Mouse (Mus musculus) megakaryocyte, embryonic 14.5 days (primary cell): ENCODE results near the gene Acot7. TPM values are rescaled to one million over a fixed set of nuclear protein-coding genes. Genes with fewer than 3 reads are reported as not detected.

ENCODE experiments used
- H3K27me3 ChIP-seq: replicated peaks from 2 replicates; pipeline ENCODE3; 2012; ENCODE audit warnings: inconsistent platforms
- H3K36me3 ChIP-seq: replicated peaks from 2 replicates; pipeline ENCODE3; 2012; ENCODE audit warnings: low read length, inconsistent platforms, mixed read lengths
- H3K4me1 ChIP-seq: 2 replicates; pipeline ENCODE4 v1.6.1; 2012; ENCODE audit warnings: inconsistent platforms
- H3K4me3 ChIP-seq: replicated peaks from 2 replicates; pipeline ENCODE3; 2012; ENCODE audit warnings: moderate library complexity, mild to moderate bottlenecking, inconsistent platforms
- H3K9me3 ChIP-seq: 2 replicates; pipeline ENCODE4 v1.6.1; 2012; ENCODE audit warnings: inconsistent platforms
- FLI1 ChIP-seq: IDR thresholded peaks from 2 replicates; pipeline ENCODE4 v1.6.1; 2012; ENCODE audit warnings: low read length, inconsistent platforms, mixed read lengths
- GATA1 ChIP-seq: IDR thresholded peaks from 3 replicates; pipeline ENCODE4 v1.6.1; 2012; ENCODE audit warnings: mixed read lengths, low read length, inconsistent platforms, borderline replicate concordance
- polyA plus RNA-seq: library from polyadenylated mRNA; stranded (reverse); fragments of >175 nt; gene quantifications from 2 replicates; pipeline ENCODE4 v1.2.3, GENCODE M21; 2012; ENCODE audit warnings: low replicate concordance; ENCODE audit not compliant: insufficient read depth

The Acot7 gene
- polyA plus RNA-seq, 1 experiment, result 103 TPM

- Histone ChIP-seq H3K27me3 (no peaks in the 10 kb centered on the region), H3K4me1 (peaks cover 98% of the 10 kb centered on the region), H3K4me3 (peak overlapping the region; percentile 80), H3K36me3 (peaks cover 15% of the 10 kb centered on the region), H3K9me3 (no peaks in the 10 kb centered on the region)
- TF ChIP-seq FLI1 (no peak), GATA1 (no peak)
These were observed 11.1 kb downstream of the Acot7 start for GRCm38 (mm10) chr4:152189071-152189470.

DNA sequence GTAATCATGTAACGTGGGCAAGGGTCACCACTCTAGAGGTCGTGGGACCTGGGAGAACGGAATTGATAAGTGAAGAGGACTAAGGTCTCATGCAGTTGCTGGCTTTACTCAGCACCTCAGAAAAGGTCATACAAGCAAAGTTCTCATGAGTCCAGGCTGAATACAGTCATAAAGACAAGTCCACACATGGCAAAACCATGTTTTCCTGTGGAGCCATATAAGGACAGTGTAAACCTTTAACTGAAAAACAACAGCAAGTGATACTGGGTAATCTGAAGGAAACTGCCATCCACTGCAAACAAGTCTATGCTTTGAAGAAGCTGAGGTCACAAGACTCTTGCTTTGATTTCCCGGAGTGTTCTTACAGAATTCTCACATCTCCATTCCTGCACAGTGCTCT is 11.8 kb downstream of the Acot7 start:
- TF ChIP-seq FLI1, result no peak
- no peak for TF ChIP-seq GATA1
- Histone ChIP-seq H3K9me3 (no peaks in the 10 kb centered on the region), H3K4me3 (peak overlapping the region; percentile 91), H3K36me3 (peaks cover 15% of the 10 kb centered on the region), H3K27me3 (no peaks in the 10 kb centered on the region), H3K4me1 (peaks cover 98% of the 10 kb centered on the region)

- Histone ChIP-seq H3K36me3 (peaks cover 18% of the 10 kb centered on the region), H3K4me3 (peak overlapping the region; percentile 91), H3K4me1 (peaks cover 98% of the 10 kb centered on the region), H3K27me3 (no peaks in the 10 kb centered on the region), H3K9me3 (no peaks in the 10 kb centered on the region)
- TF ChIP-seq FLI1, result no peak
- no peak for TF ChIP-seq GATA1
These were observed 12.2 kb downstream of the Acot7 start for GRCm38 (mm10) chr4:152190096-152190653.

GRCm38 (mm10) chr4:152190701-152191100 is 12.8 kb downstream of the Acot7 start:
- TF ChIP-seq GATA1, result no peak
- TF ChIP-seq FLI1, result no peak
- Histone ChIP-seq H3K36me3 (peaks cover 20% of the 10 kb centered on the region), H3K9me3 (no peaks in the 10 kb centered on the region), H3K4me1 (peaks cover 98% of the 10 kb centered on the region), H3K27me3 (no peaks in the 10 kb centered on the region), H3K4me3 (peak overlapping the region; percentile 91)

DNA sequence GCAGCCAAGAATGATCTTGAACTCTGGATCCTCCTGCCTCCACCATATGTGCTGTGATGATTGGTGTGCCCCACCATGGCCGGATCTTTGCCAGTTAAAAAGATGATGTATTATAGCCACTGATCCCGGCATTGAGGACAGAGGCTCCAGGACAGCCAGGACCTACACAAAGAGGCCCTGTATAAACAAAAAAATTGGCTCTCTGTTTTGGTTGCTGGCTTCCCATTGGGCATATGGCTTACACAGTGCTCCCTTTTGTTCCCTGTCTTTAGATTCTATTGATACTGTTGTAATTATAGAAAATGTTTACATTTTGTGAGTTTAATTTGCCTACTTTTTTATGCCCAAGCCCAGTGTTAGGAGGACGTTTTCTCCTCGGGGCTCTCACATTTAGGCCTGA is 14.6 kb downstream of the Acot7 start:
- TF ChIP-seq FLI1 (no peak), GATA1 (no peak)
- Histone ChIP-seq H3K4me3 (no peak overlapping the region), H3K27me3 (no peaks in the 10 kb centered on the region), H3K36me3 (peaks cover 31% of the 10 kb centered on the region), H3K4me1 (peaks cover 98% of the 10 kb centered on the region), H3K9me3 (no peaks in the 10 kb centered on the region)

DNA sequence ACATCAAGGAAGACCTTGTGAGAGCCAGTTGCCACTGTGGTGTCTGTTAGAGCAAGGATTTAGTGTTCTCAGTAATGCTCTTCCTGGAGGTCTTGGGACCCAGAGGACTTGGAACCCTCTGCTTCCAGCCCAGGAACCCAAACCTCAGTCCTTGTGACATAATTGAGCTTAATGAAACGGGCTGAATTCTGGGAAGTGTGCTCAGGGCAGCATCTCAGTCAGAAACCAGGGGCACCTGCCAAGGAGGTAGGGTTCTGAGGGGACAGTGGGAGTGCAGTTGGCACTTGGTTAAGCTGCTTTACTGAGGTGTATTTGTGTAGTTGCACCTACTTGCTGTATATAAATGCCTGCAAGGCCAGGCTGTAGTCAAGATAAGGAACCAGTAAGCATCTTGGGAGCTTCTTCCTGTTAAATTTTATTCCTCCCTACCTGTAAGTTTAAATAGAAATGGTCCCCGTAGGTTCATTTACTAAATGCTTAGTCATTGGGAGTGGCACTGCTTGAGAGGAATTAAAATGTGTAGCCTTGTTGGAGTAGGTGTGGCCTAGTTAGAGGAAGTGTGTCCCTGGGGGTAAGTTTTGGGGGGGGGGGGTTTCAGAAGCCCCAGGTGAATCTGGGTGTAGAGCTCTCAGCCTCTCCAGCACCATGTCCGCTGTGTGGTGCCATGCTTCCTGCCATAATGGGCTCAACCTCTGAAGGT is 16.7 kb downstream of the Acot7 start:
- H3K9me3 ChIP-seq, result no peaks in the 10 kb centered on the region
- peaks cover 23% of the 10 kb centered on the region for H3K36me3 ChIP-seq
- H3K27me3 ChIP-seq, result no peaks in the 10 kb centered on the region
- peaks cover 96% of the 10 kb centered on the region for H3K4me1 ChIP-seq
- H3K4me3 ChIP-seq, result no peak overlapping the region
- TF ChIP-seq FLI1 (no peak), GATA1 (no peak)

DNA sequence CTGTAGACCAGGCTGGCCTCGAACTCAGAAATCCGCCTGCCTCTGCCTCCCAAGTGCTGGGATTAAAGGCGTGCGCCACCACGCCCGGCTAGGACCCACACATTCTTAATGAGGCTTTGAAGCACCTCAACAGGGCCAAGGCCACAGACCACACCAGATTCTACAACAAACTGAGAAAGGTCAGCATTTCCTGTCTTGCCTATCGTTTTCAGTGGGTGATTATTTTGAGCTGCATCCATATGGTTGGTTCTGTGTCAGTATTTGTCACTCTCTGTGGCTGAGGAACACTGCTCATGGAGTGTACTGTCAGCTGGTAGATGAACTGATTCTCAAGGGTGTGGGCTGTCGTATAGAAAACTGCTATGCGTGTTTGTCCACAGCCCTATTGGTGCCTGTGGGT is 18.3 kb downstream of the Acot7 start:
- H3K4me1 ChIP-seq, result peaks cover 96% of the 10 kb centered on the region
- H3K4me3 ChIP-seq, result no peak overlapping the region
- peaks cover 36% of the 10 kb centered on the region for H3K36me3 ChIP-seq
- H3K9me3 ChIP-seq, result no peaks in the 10 kb centered on the region
- TF ChIP-seq FLI1 (no peak), GATA1 (no peak)
- no peaks in the 10 kb centered on the region for H3K27me3 ChIP-seq

DNA sequence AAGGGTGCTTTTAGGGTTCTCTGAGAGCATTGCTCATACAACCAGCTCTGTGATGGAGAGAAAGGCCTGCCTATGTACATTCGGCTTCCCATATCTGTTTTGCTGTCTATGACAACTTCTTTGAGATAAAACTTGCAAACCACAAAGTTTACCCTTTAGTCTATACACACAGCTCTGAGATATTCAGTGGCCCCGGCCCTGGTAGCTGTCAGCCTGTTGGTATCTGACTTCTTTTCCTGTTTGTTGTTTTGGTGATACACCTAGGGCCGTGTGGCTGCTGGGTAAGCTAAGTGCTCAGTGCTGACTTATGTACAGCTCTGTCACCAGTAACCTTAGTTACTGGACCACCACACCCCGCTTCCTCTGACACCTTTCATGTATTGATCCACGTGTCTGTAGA is 19.6 kb downstream of the Acot7 start:
- Histone ChIP-seq H3K4me3 (no peak overlapping the region), H3K27me3 (no peaks in the 10 kb centered on the region), H3K36me3 (peaks cover 47% of the 10 kb centered on the region), H3K9me3 (no peaks in the 10 kb centered on the region), H3K4me1 (peaks cover 96% of the 10 kb centered on the region)
- TF ChIP-seq GATA1 (no peak), FLI1 (no peak)

GRCm38 (mm10) chr4:152199617-152200016 is 21.7 kb downstream of the Acot7 start:
- Histone ChIP-seq H3K4me1 (peaks cover 96% of the 10 kb centered on the region), H3K36me3 (peaks cover 47% of the 10 kb centered on the region), H3K4me3 (no peak overlapping the region), H3K9me3 (no peaks in the 10 kb centered on the region), H3K27me3 (no peaks in the 10 kb centered on the region)
- TF ChIP-seq GATA1 (no peak), FLI1 (no peak)

- Histone ChIP-seq H3K36me3 (peaks cover 41% of the 10 kb centered on the region), H3K4me1 (peaks cover 96% of the 10 kb centered on the region), H3K27me3 (no peaks in the 10 kb centered on the region), H3K9me3 (no peaks in the 10 kb centered on the region), H3K4me3 (peak overlapping the region; percentile 35)
- TF ChIP-seq GATA1 (no peak), FLI1 (no peak)
These were observed 23.6 kb downstream of the Acot7 start for GRCm38 (mm10) chr4:152201492-152201891.

DNA sequence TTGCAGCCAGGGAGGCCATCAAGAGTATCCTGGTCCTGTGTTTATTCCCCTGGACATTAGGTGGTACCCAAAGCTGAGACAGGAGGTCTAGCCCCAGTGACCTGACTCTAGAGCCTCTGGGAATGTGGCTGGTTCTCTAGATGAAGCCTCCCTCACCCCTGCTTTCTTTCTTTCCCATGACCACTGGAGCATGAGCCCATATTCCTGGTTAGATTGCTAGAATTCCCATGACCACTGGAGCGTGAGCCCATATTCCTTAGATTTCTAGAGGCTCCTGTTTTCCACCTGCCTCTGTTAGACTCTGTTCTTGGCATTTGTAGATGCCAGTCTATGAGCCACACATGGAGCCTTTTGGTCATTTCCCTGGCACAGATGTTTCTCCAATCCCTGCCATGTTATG is 24.5 kb downstream of the Acot7 start:
- Histone ChIP-seq H3K36me3 (peaks cover 46% of the 10 kb centered on the region), H3K4me1 (peaks cover 96% of the 10 kb centered on the region), H3K9me3 (no peaks in the 10 kb centered on the region), H3K4me3 (no peak overlapping the region), H3K27me3 (no peaks in the 10 kb centered on the region)
- TF ChIP-seq FLI1 (no peak), GATA1 (no peak)
